Mouse (Mus musculus): ENCODE data around the gene BC030867. TPM values are rescaled to one million over a fixed set of nuclear protein-coding genes. Genes with fewer than 3 reads are reported as not detected.
A peak's percentile ranks its signal among the peaks of the same experiment; 100 is the strongest.

The BC030867 gene
- total RNA-seq, 1 experiment from 2014 or later: 4.9 TPM

DNA sequence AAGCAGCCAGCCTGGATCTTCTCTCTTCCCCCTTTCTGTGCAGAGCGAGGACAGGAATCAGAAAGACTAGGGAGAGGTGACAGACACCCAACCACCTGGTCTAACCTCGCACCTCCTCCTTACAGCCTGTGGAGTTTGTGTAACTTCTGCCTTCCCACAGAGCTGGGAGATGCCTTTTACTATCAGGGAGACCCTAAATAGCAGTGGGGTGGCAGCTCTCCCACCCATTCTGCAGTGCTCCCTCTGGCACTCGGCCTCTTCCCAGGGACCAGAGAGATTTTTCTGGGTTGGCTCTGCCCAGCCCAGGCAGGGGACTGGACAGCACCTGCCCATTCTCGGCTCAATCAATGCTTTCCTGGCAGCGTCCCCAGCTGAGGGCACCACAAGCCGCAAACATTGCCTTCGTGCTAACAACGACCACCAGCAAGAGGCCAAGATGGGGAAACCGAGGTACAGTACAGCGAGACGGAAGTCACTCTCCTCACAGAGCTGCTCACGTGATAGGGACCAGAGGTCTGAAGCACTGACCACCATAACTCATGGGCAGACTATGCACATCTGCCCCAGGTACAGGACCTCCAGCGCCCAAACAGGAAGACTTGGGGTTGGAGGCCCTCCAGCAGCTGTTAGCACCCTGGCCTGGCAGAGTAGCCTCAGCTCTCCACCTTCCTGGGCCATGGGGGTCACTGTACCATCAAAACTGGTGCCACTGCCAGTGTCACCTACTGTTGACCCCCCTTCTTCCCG, 29.3 kb upstream of the BC030867 start:
- ATAC-seq (replicated peaks in 1 of 2; ENCODE audit: insufficient read depth in 1 of 2, low FRiP score in 2 of 2, low TSS enrichment in 1 of 2, low read depth in 1 of 2, poor library complexity in 2 of 2, severe bottlenecking in 2 of 2): 0 out of 4 replicates have a peak, but pooled peaks have one; percentile 2 to 12

DNA sequence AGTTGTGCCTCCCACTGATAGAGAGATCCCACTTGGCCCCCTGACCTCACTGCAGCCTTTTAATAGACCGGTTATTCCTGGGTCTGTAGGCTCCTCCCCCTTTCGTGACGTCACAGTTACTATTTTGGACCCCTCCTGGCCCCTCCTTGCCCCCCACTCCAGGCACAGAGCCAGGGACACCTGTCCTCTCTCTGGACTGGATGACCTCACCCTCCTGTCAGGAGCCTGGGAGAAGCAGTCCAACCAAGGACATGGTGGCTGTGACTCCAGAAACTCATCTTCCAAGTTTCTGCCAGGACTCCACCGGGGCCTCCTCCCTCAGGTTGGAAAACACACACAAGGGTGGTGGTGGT, 28.7 kb upstream of the BC030867 start:
- ATAC-seq (replicated peaks in 1 of 2; ENCODE audit: insufficient read depth in 1 of 2, low FRiP score in 2 of 2, low TSS enrichment in 1 of 2, low read depth in 1 of 2, poor library complexity in 2 of 2, severe bottlenecking in 2 of 2): no peak

DNA sequence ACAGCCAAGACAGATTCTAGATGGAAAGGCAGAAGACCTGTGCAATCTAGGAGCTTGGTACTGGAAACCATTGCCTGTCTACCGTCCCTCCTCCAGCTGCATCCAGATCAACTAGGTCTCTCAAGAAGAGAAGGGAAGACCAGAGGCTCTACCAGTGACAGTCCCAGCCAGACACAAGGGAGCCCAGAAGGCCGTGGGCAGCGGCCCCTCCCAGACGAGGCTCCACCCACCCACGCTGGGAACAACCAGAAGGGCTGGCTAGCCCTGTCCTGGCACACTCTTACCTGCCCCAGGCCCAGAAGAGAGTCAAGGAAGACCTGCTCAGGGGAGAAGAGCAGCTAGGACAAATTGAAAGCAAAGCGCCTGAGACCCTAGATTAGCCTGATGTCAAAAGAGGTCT, 28.2 kb upstream of the BC030867 start:
- no peak for ATAC-seq (replicated peaks in 1 of 2; ENCODE audit: insufficient read depth in 1 of 2, low FRiP score in 2 of 2, low TSS enrichment in 1 of 2, low read depth in 1 of 2, poor library complexity in 2 of 2, severe bottlenecking in 2 of 2)

DNA sequence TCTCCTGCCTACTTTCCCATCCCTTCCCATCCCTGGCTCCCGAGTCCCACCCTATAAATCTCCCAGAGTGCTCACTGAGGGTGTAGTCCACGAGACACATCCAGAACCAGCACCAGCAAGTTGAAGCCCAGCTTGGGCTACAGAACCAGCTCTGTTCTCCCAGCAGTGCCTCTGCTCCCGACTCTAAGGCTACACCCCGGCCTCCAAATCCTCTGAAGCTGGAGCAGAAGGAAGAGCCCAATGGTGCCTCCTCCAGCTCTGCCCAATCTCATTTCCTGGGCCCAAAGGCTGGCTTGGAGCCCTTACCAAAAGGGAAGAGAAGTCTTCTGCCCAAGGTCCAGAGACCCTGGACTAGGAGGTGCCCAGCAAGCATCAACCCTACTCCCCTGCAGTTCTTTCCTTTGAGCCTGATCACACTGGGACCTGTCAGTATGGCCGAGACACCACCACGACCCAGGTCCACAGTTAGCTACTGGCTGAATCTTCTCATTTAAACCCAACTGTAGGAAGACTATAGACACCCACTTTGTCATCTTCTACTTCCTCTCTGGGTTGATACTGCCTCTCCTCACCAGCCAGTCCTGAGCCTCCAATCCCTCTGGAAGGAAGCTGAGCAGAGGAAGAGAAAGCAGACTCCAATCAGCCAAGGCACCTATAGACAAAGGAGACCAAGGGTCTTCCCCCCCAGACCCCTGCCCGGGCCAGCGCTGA, 27.3 kb upstream of the BC030867 start:
- ATAC-seq (replicated peaks in 1 of 2; ENCODE audit: insufficient read depth in 1 of 2, low FRiP score in 2 of 2, low TSS enrichment in 1 of 2, low read depth in 1 of 2, poor library complexity in 2 of 2, severe bottlenecking in 2 of 2): no peak

DNA sequence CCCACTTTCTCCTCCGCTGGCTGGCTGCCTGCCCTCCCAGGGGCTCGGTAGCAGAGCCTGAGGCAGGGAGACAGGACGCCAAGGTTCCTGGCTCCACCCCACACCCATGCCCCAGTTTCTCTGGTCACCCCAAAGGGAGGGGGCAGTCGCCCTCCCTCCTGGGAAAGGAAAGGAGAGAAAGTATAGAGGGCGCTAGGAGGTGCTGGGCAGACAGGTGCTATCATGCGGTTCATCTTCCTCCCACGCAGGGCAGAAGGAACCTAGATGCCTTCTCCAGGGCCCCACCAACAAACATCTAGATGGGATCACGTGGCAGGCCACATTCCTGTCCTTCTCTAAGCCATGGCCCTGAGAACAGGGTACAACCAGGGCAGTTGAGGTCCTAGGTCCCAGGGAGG, 26.7 kb upstream of the BC030867 start:
- ATAC-seq (replicated peaks in 1 of 2; ENCODE audit: insufficient read depth in 1 of 2, low FRiP score in 2 of 2, low TSS enrichment in 1 of 2, low read depth in 1 of 2, poor library complexity in 2 of 2, severe bottlenecking in 2 of 2): no peak

DNA sequence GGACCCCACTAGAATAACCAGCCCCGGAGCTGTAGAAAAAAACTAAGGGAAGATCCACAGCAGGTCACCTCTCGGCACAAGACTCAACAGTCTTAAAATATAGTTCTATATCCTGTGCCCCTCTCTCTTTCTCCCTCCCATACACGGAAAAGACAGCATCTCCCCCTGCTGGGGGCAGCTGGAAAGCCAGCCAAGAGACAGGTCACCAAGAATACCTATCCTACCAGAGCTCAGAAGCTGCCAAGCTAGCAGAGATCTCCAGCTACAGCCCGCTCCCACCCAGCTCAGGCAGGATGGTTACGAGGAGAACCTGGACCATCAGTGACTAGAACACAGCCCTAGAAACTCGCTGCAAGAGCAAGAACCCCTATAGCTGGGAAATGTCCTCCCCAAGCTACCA, 25.5 kb upstream of the BC030867 start:
- no peak for ATAC-seq (replicated peaks in 1 of 2; ENCODE audit: insufficient read depth in 1 of 2, low FRiP score in 2 of 2, low TSS enrichment in 1 of 2, low read depth in 1 of 2, poor library complexity in 2 of 2, severe bottlenecking in 2 of 2)

DNA sequence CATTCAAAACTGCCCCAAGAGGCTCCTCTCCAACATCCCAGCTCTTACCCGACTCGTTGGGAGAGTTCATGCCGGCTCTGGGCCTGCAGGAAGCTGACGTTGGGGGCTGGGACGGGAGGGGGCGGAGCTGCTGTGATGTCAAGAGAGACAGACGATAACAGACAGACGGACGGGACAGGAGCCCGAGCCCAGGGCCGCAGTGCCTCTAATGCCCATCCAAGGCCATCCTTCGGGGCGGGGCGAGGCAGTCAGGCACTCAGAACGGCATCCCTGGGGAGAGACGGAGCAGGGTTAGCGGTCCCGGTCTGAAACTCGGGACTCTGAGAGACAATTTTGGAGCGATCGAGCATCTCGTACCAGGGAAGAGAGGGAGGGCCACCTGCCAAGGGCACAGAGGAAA, 24.0 kb upstream of the BC030867 start:
- no peak for ATAC-seq (replicated peaks in 1 of 2; ENCODE audit: insufficient read depth in 1 of 2, low FRiP score in 2 of 2, low TSS enrichment in 1 of 2, low read depth in 1 of 2, poor library complexity in 2 of 2, severe bottlenecking in 2 of 2)

DNA sequence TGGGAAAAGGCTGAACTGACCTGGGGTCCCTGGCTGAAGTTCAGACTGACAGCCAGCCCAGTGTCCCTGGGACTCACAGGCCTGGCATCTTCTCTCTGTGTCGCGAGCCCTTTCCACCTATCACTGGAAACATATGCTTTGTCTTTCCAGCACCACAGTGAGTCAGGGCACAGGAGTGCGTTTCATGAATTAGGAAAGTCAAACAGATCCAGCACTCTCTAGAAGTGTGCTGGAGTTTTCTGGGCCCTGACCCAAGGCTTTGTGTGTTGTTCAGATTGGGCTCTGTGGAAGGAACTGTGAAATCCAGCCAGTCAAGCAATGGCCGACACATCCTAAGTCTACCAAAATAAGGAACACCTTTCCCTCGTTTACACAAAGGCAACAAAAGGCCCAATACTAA, 23.5 kb upstream of the BC030867 start:
- no peak for ATAC-seq (replicated peaks in 1 of 2; ENCODE audit: insufficient read depth in 1 of 2, low FRiP score in 2 of 2, low TSS enrichment in 1 of 2, low read depth in 1 of 2, poor library complexity in 2 of 2, severe bottlenecking in 2 of 2)

DNA sequence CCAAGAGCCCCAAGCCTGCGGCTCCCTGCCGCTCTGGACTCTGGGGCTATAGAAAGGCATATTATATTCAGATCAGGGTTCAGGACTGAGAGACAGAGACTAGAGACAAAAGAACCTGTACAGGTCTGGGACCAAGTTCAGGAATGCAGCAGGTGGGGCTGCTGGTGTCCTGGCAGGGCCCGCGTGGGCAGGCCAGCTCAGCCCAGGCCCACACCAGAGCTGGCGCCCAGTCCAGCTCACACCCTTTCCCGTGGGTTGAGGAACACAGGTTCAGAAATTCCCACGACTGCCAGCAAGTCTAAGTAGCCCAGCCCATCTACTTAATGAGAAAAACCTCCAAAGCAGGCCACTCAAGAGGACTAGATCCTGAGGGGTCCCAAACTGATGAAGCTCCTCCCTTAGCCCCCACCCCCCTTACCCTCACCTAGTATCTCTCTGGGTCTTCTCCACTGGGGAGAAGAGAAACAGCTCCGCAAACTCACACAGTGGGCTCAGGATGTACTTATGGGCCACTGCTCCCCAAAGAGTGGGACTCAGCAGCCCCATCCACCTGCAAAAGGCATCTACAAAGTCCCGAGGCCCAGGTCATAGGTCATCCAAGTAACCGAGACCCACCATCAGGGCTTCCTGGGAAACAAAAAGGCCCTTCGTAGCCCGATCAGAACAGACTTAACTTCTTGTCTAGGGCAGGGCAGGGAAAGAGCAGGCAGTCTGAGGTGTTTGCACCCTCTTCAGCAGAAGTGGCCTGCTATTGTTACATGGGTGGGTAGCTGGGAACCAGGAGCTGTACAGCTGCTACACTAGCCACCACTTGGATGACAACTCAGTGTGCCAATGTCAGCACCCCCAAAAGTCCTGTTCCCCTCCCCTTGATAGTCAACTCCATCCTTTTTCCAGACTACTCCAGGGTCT, 22.4 kb upstream of the BC030867 start:
- ATAC-seq (replicated peaks in 1 of 2; ENCODE audit: insufficient read depth in 1 of 2, low FRiP score in 2 of 2, low TSS enrichment in 1 of 2, low read depth in 1 of 2, poor library complexity in 2 of 2, severe bottlenecking in 2 of 2): no peak

DNA sequence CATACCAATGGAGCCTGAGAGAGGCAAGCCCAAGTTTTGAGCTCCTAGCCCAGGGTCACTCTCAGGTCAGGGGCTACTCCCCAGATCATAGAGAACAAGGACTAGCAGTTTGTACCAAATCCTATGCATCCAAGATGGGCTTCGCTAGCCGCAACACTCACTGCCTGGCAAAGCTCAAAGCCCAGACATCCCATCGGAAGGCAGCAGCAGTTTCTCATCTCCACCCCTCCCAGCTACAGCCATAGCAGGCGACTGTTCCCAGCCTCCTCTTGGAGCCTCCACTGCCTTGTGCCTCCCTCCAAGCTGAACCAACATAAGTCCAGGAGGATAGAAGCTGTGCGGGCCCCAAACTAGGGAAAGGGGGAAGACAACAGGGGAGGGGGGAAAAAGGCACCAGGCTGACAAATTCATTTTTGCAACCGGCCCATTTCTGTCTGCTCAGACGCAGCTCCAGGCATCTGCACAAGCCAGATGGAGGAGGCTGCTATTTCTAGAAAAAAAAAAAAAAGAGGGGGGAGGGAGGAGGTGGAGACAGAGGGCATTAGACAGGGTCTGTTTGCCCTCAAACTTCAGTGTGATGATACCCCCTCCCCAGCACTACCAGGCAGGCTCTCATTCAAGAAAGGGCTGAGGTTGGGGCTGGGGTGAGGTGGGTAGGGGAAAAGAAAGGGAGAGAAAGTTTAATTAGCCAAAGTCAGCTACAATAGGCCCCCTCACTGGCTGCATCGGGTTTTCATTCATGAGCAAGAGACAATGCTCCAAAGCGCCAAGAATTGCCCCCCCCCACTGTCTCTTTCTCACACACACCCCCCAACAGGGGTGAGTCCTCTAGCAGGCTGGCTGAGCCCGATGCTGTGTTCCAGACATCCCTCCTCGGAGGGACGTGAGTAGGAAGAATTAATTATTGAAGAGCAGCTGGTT, 21.2 kb upstream of the BC030867 start:
- no peak for ATAC-seq (replicated peaks in 1 of 2; ENCODE audit: insufficient read depth in 1 of 2, low FRiP score in 2 of 2, low TSS enrichment in 1 of 2, low read depth in 1 of 2, poor library complexity in 2 of 2, severe bottlenecking in 2 of 2)

DNA sequence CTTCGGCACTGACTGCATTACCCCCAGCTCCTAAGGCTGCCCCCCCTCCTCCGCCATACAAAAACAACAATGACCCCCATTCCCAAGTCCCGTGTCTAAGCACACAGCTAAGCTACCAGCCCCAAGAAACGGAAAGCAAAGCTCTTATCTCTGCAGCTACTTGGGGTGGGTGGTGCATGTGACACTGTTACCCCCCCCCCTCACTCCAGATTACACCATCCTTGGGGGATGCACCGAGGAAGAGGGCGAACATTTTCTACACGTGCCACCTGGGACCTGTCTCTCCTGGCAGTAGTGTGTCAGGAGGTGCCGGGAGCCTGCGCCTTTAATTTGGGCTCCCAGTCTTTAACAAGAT, 20.5 kb upstream of the BC030867 start:
- ATAC-seq (replicated peaks in 1 of 2; ENCODE audit: insufficient read depth in 1 of 2, low FRiP score in 2 of 2, low TSS enrichment in 1 of 2, low read depth in 1 of 2, poor library complexity in 2 of 2, severe bottlenecking in 2 of 2): no peak

DNA sequence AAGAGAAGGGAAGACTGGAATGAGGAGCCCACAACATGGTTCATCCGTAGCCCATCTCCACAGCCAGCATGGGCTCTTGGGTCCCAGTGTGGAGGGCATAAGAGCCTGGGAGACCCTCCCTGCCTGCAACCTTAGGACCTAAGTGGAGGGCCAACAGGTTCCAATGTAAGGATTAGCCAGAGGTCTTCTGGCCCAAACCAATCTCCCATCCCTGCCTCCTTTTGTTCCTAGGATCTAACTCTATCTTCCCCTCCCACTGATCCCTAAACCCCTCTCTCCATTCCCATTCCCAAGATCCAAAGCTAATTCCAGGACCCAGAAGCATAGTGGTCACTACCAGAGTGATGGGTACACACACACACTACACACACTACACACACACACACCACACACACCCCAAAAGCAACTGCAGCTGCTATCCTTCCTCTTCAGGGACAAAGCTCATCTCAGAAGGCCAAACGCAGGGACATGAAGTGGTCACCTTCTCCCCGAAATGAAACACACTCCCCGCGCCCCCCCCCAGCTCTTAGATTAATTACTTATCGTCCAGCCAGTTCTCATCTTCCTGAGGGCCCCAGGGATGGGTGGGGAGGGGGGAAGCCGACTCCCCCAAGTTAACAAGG, 19.9 kb upstream of the BC030867 start:
- ATAC-seq (replicated peaks in 1 of 2; ENCODE audit: insufficient read depth in 1 of 2, low FRiP score in 2 of 2, low TSS enrichment in 1 of 2, low read depth in 1 of 2, poor library complexity in 2 of 2, severe bottlenecking in 2 of 2): no peak

DNA sequence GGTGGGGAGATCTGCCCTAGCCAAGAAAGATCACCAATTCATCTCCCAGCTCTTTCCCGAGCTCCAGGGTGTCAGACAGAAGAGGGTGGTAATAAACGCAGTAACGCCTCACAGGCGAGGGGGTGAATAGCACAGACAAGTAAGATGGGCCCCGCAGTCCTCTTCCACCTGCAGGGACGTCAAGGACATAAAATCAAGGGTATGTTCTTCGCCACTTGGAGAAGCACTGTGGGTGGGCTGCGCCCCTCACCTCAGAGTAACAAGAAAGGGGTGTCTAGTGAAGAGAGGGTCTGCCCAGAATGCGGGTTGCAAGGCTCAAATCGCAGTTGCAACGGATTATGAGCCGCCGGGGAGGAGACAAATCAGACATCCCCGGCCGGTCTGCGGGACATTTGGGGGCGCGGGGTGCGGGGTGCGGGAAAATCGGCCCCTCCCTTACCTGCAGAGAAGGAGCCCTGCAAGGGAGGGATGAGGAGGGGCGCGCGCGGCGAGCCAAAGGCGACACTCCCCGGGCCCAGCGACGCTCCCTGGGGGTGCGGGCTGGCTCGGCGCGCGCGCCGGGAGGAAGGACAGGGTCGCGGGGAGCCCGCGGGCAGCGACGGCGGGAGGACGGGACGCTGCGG, 19.2 kb upstream of the BC030867 start:
- ATAC-seq (replicated peaks in 1 of 2; ENCODE audit: insufficient read depth in 1 of 2, low FRiP score in 2 of 2, low TSS enrichment in 1 of 2, low read depth in 1 of 2, poor library complexity in 2 of 2, severe bottlenecking in 2 of 2): no peak

DNA sequence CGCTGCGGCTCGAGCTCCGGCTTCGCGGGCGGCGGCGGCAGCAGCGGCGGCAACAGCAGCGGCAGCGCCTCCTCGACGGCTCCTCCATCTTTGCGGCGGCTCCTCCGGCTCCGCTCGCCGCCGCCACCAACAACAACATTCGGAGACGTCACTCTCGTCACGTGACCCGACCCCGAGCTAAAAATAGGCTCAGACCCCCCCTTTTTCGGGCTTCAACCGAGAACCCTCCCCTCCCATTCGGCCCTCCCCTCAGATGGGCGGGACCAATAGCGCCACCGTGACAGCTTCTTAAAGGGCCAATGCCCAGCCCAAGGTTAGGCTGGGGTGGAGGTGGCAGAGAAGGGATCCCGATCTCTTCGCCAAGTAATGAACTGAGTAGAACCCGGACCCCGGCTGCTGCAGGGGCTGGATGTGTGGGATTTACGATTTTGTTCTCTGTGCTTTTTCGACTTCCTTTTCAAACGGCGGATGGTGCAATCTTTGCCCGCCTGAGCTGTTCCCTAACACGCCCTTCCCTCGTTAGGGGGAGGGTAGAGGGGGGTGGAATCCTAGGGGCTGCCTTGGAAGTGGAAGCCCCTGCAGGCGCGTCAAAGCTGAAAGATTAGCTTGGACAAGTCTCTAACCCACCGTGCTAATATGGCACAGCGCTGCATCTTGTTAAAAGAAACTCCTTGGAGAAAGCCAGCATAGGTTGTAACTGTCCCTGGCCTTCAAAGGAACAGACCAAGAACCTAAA, 18.5 kb upstream of the BC030867 start, which contains the start of gene Hdac5:
TSS of gene Hdac5 (minus strand) at position 161 of the 736 bp plus-strand sequence.
- ATAC-seq (replicated peaks in 1 of 2; ENCODE audit: insufficient read depth in 1 of 2, low FRiP score in 2 of 2, low TSS enrichment in 1 of 2, low read depth in 1 of 2, poor library complexity in 2 of 2, severe bottlenecking in 2 of 2): peak; percentile 91 to 96

DNA sequence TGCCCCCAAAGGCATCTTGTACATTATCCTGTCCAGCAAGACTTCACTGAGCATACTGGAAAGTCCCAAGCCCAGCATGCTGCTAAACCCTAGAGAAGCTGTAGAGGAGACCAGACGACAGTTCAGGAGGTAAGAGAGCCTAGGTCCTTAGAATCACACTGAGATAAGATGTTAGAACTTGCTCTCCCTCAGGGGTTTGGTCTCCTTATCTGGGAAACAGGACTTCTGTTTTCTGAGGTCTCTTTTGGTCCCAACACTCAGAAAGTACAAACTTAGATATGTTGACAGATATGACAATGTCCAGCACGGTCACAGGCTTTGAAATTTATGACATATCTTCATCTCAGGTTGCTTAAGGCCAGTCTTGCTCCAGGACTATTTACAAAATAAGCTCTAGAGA, 12.7 kb upstream of the BC030867 start:
- ATAC-seq (replicated peaks in 1 of 2; ENCODE audit: insufficient read depth in 1 of 2, low FRiP score in 2 of 2, low TSS enrichment in 1 of 2, low read depth in 1 of 2, poor library complexity in 2 of 2, severe bottlenecking in 2 of 2): no peak

DNA sequence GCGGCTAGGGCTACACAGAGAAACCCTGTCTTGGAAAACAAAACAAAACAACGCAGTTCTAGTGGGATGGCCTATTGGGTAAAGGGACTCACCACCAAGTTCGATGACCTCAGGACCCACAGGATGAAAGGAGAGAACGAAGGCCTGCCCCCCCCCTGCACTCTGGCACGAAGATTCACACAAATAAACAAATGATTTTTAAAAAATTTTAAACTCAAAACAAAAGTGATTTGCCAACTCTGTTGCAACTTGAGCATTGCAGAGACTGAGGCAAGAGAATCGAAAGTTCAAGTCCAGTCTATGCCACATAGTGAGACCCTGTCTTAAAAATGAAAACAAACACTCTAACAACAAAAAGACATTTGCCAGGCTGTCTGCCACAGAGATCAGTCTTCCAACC, 8.0 kb upstream of the BC030867 start:
- ATAC-seq (replicated peaks in 1 of 2; ENCODE audit: insufficient read depth in 1 of 2, low FRiP score in 2 of 2, low TSS enrichment in 1 of 2, low read depth in 1 of 2, poor library complexity in 2 of 2, severe bottlenecking in 2 of 2): no peak

All from hematopoietic stem cell, adult 5-6 weeks (primary cell).